Mouse (Mus musculus): ENCODE results near the gene Fpr-rs6. TPM values are rescaled to one million over a fixed set of nuclear protein-coding genes. Genes with fewer than 3 reads are reported as not detected.

Gene Fpr-rs6
- not detected for polyA plus RNA-seq (2017; shearing (Covaris generic))

DNA sequence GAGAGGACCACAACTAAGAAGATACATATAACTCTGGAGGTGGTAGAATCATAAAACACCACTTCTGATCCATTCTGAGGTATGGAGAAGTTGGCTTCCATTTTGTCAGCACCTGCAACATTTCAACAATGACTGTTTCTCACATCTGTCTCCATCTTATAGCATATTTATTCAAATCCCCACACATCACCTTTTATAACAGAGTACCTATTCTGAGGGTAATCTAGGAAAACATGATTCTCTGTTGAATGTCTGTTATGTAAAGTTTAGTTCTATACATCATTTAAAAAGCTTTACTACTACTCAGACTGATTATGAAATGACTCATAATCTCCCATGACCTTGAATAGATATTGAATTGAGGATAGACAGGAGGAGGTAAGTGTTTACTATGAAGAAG, at the start of gene Fpr-rs6:
Fpr-rs6 (minus strand) TSS at position 101 of the 400 bp plus-strand sequence.

Other genes with a start within 250 kb of the Fpr-rs6 start
- not detected for gene Vmn2r104, start 134.8 kb downstream of the Fpr-rs6 start, polyA plus RNA-seq (2017; shearing (Covaris generic))
- not detected for gene Fpr-rs7, start 68.9 kb downstream of the Fpr-rs6 start, polyA plus RNA-seq (2017; shearing (Covaris generic))
- gene Vmn2r105, start 52.0 kb upstream of the Fpr-rs6 start, polyA plus RNA-seq (2017; shearing (Covaris generic)) = not detected
- not detected for gene Vmn2r106, start 102.5 kb upstream of the Fpr-rs6 start, polyA plus RNA-seq (2017; shearing (Covaris generic))
- not detected for gene Vmn2r107, start 162.1 kb upstream of the Fpr-rs6 start, polyA plus RNA-seq (2017; shearing (Covaris generic))
- not detected for gene Vmn1r224, start 231.0 kb upstream of the Fpr-rs6 start, polyA plus RNA-seq (2017; shearing (Covaris generic))